Mouse (Mus musculus) liver, embryonic 11.5 days (tissue): ENCODE results near the gene Ky. TPM values are rescaled to one million over a fixed set of nuclear protein-coding genes. Genes with fewer than 3 reads are reported as not detected.

Experiments used
- ATAC-seq: fragments of 200-750 bp; cut with Nextera tagmentation; replicated peaks from 2 replicates; pipeline ENCODE4 v1.8.0; 2017; ENCODE audit warnings: moderate number of reproducible peaks, mild to moderate bottlenecking, moderate TSS enrichment, moderate library complexity; ENCODE audit not compliant: low FRiP score
- DNase-seq: peaks from one replicate; pipeline ENCODE4 v3.0.0-alpha.2; 2017; ENCODE audit warnings: low spot score
- H3K27ac ChIP-seq: fragments of 300-500 bp; sonication (generic); 2 replicates; pipeline ENCODE4 v1.5.1; 2014; ENCODE audit warnings: mild to moderate bottlenecking, low read depth, low read length, control low read depth
- H3K27me3 ChIP-seq: fragments of 300-500 bp; sonication (generic); replicated peaks from 2 replicates; pipeline ENCODE4 v1.6.1; 2014; ENCODE audit warnings: low read length, mixed read lengths; ENCODE audit not compliant: control insufficient read depth, insufficient read depth
- H3K36me3 ChIP-seq: fragments of 300-500 bp; sonication (generic); 2 replicates; pipeline ENCODE4 v1.6.1; 2014; ENCODE audit warnings: mild to moderate bottlenecking, low read length, moderate library complexity, mixed read lengths; ENCODE audit not compliant: control insufficient read depth, insufficient read depth
- H3K4me1 ChIP-seq: fragments of 300-500 bp; sonication (generic); replicated peaks from 2 replicates; pipeline ENCODE4 v1.6.1; 2014; ENCODE audit warnings: low read length, mixed read lengths; ENCODE audit not compliant: control insufficient read depth, insufficient read depth
- H3K4me2 ChIP-seq: fragments of 300-500 bp; sonication (generic); 2 replicates; pipeline ENCODE4 v1.6.1; 2014; ENCODE audit warnings: mild to moderate bottlenecking, control low read depth, moderate library complexity
- H3K4me3 ChIP-seq: fragments of 300-500 bp; sonication (generic); 2 replicates; pipeline ENCODE4 v1.5.1; 2014; ENCODE audit warnings: low read depth, low read length, control low read depth
- H3K9ac ChIP-seq: fragments of 300-500 bp; sonication (generic); 2 replicates; pipeline ENCODE4 v1.6.1; 2014; ENCODE audit warnings: low read depth, low read length, control low read depth
- H3K9me3 ChIP-seq: fragments of 300-500 bp; sonication (generic); 2 replicates; pipeline ENCODE4 v1.6.1; 2016; ENCODE audit warnings: low read length, inconsistent platforms, mixed read lengths; ENCODE audit not compliant: control insufficient read depth
- WGBS: fragments of 180-500 bp; shearing (Covaris S2); extraction: QIAGEN DNeasy Blood & Tissue Kit; methylation state at CpG from one replicate; pipeline ENCODE4 v1.1.7; 2014; 5-methylcytosine and 5-hydroxymethylcytosine counted together
- polyA plus RNA-seq: library from polyadenylated mRNA; unstranded; fragments of >200 nt; fragmentation: Nextera tagmentation; extraction: Ambion mirVana; gene quantifications from 2 replicates; pipeline ENCODE4 v1.2.1, GENCODE M21; 2014

Gene Ky
- polyA plus RNA-seq, 1 experiment from 2014 or later, result not detected

GRCm38 (mm10) chr9:102518443-102518842 is 12.9 kb downstream of the Ky start:
- no peak for ATAC-seq
- no peaks in the 10 kb centered on the region for H3K27me3 ChIP-seq
- no peak overlapping the region for H3K4me3 ChIP-seq
- no peak overlapping the region for H3K27ac ChIP-seq
- H3K4me1 ChIP-seq, result no peaks in the 10 kb centered on the region
- H3K4me2 ChIP-seq, result no peak overlapping the region
- no peaks in the 10 kb centered on the region for H3K9me3 ChIP-seq
- WGBS, result 90% methylated on average over 9 of the region's 9 CpGs
- no peak for DNase-seq
- H3K9ac ChIP-seq, result no peak overlapping the region
- no peaks in the 10 kb centered on the region for H3K36me3 ChIP-seq

GRCm38 (mm10) chr9:102521396-102521795 is 15.8 kb downstream of the Ky start:
- Histone ChIP-seq H3K27me3 (no peaks in the 10 kb centered on the region), H3K9ac (no peak overlapping the region), H3K4me3 (no peak overlapping the region), H3K4me1 (no peaks in the 10 kb centered on the region), H3K4me2 (no peak overlapping the region), H3K9me3 (no peaks in the 10 kb centered on the region), H3K36me3 (no peaks in the 10 kb centered on the region), H3K27ac (no peak overlapping the region)
- ATAC-seq (no peak), DNase-seq (no peak)
- WGBS, result 39% methylated on average over 4 of the region's 4 CpGs

- WGBS, result 91% methylated on average over 7 of the region's 7 CpGs
- H3K4me1 ChIP-seq, result no peaks in the 10 kb centered on the region
- DNase-seq (no peak), ATAC-seq (no peak)
- no peaks in the 10 kb centered on the region; the same call in 1 of the 2 replicates for H3K27me3 ChIP-seq
- no peak overlapping the region for H3K27ac ChIP-seq
- H3K4me3 ChIP-seq, result no peak overlapping the region
- no peak overlapping the region for H3K4me2 ChIP-seq
- H3K9me3 ChIP-seq, result no peaks in the 10 kb centered on the region
- H3K36me3 ChIP-seq, result no peaks in the 10 kb centered on the region
- no peak overlapping the region for H3K9ac ChIP-seq
Observed at GRCm38 (mm10) chr9:102528106-102528505, 22.6 kb downstream of the Ky start.

- Histone ChIP-seq H3K27ac (no peak overlapping the region), H3K27me3 (no peaks in the 10 kb centered on the region; the same call in 1 of the 2 replicates), H3K4me3 (no peak overlapping the region), H3K36me3 (no peaks in the 10 kb centered on the region), H3K9ac (no peak overlapping the region), H3K9me3 (no peaks in the 10 kb centered on the region), H3K4me1 (no peaks in the 10 kb centered on the region), H3K4me2 (no peak overlapping the region)
- no peak for DNase-seq
- ATAC-seq, result no peak
- WGBS, result 79% methylated on average over 7 of the region's 7 CpGs
Observed at GRCm38 (mm10) chr9:102528561-102528960, 23.0 kb downstream of the Ky start.

- no peak for ATAC-seq
- no peaks in the 10 kb centered on the region; the same call in 1 of the 2 replicates for H3K27me3 ChIP-seq
- H3K36me3 ChIP-seq, result no peaks in the 10 kb centered on the region
- no peak overlapping the region for H3K27ac ChIP-seq
- no peaks in the 10 kb centered on the region for H3K9me3 ChIP-seq
- 77% methylated on average over 3 of the region's 3 CpGs for WGBS
- no peak overlapping the region for H3K4me3 ChIP-seq
- no peak for DNase-seq
- H3K4me2 ChIP-seq, result no peak overlapping the region
- H3K4me1 ChIP-seq, result no peaks in the 10 kb centered on the region
- no peak overlapping the region for H3K9ac ChIP-seq
Observed at GRCm38 (mm10) chr9:102529008-102529407, 23.5 kb downstream of the Ky start.

- DNase-seq (no peak), ATAC-seq (no peak)
- WGBS, result 77% methylated on average over 21 of the region's 21 CpGs
- no peaks in the 10 kb centered on the region for H3K4me1 ChIP-seq
- H3K27ac ChIP-seq, result no peak overlapping the region
- no peak overlapping the region for H3K9ac ChIP-seq
- no peaks in the 10 kb centered on the region for H3K36me3 ChIP-seq
- no peaks in the 10 kb centered on the region; the same call in 1 of the 2 replicates for H3K27me3 ChIP-seq
- no peak overlapping the region for H3K4me3 ChIP-seq
- no peak overlapping the region for H3K4me2 ChIP-seq
- no peaks in the 10 kb centered on the region for H3K9me3 ChIP-seq
Observed at GRCm38 (mm10) chr9:102531051-102531892, 25.7 kb downstream of the Ky start.

GRCm38 (mm10) chr9:102536968-102537367 is 31.4 kb downstream of the Ky start:
- H3K4me1 ChIP-seq, result no peaks in the 10 kb centered on the region
- DNase-seq (no peak), ATAC-seq (no peak)
- no peaks in the 10 kb centered on the region for H3K36me3 ChIP-seq
- H3K9ac ChIP-seq, result no peak overlapping the region
- H3K4me2 ChIP-seq, result no peak overlapping the region
- no peak overlapping the region for H3K4me3 ChIP-seq
- WGBS, result 91% methylated on average over 4 of the region's 4 CpGs
- no peak overlapping the region for H3K27ac ChIP-seq
- no peaks in the 10 kb centered on the region; the same call in 1 of the 2 replicates for H3K27me3 ChIP-seq
- no peaks in the 10 kb centered on the region for H3K9me3 ChIP-seq

- peaks cover 17% of the 10 kb centered on the region for H3K27me3 ChIP-seq
- H3K4me2 ChIP-seq, result no peak overlapping the region
- H3K9me3 ChIP-seq, result no peaks in the 10 kb centered on the region
- no peaks in the 10 kb centered on the region for H3K36me3 ChIP-seq
- H3K4me1 ChIP-seq, result no peaks in the 10 kb centered on the region
- DNase-seq, result no peak
- no peak overlapping the region for H3K9ac ChIP-seq
- no peak for ATAC-seq
- 43% methylated on average over 7 of the region's 7 CpGs for WGBS
- no peak overlapping the region for H3K27ac ChIP-seq
- no peak overlapping the region for H3K4me3 ChIP-seq
Observed at GRCm38 (mm10) chr9:102539699-102540098, 34.1 kb downstream of the Ky start.

GRCm38 (mm10) chr9:102541666-102542065 is 36.1 kb downstream of the Ky start:
- peaks cover 22% of the 10 kb centered on the region for H3K27me3 ChIP-seq
- 42% methylated on average over 10 of the region's 10 CpGs for WGBS
- ATAC-seq (no peak), DNase-seq (no peak)
- H3K4me1 ChIP-seq, result no peaks in the 10 kb centered on the region
- H3K36me3 ChIP-seq, result no peaks in the 10 kb centered on the region
- no peaks in the 10 kb centered on the region for H3K9me3 ChIP-seq
- no peak overlapping the region for H3K4me2 ChIP-seq
- H3K9ac ChIP-seq, result no peak overlapping the region
- no peak overlapping the region for H3K4me3 ChIP-seq
- H3K27ac ChIP-seq, result no peak overlapping the region
